Mouse (Mus musculus) layer of hippocampus, adult 11-12 months (tissue): ENCODE data around the gene Mt3.

ENCODE experiments used
- DNase-seq: peaks from one replicate; pipeline ENCODE4 v3.0.0; 2022; ENCODE audit warnings: low spot score

The Mt3 gene

DNA sequence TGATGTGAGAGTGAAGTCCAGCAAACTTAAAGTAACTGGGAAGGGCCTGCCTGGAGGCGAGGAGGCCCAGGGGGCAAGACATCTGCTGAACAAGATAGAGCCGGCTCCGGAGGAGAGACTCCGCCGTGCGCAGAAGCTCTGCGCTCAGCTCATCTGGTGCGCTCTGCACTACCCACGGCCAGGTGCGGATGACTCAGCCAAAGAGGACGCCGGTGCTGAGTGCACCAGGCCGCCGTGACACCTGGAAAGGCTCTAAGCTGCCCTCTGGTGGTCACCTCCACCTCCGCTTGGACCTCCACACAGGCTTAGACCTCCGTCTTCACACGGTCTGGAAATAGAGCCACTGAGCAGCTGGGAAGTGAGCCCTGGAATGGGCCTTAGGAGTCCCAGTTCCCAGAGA, 34.1 kb downstream of the Mt3 start:
- no peak for DNase-seq

DNA sequence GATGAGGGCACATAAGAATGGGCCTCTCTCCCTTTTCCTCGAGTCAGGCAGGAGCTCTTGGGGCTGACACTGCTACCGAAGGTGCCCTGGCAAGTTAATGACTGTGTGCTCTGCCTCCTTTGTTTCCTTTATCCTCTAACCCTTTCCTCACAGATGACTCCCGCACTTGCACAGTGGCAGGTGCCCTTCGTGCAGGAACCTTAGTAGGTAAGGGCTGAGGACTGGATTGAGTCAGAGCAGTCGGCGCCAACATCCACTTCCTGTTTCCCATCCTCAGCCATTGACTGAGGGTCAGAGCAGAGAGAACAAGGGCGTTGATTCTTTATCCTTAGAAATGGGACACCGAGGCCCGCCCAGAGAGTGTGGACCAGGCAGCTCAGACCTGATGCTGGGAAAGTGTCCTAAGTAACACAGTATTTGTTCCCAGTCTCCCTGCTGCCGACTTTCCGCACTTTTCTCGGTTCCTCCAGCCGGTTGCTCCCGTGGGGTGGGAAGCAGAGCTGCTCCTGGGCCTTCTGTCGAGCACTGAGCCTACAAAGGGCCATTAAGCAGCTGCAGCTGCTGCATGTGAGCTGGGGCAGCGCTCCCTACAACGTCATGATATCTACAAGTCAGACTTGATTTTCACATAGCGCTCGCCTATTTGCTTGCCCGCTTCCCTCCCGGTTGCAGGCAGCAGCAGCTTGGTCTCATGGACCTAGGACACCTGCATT, 35.0 kb downstream of the Mt3 start:
- DNase-seq, result no peak

DNA sequence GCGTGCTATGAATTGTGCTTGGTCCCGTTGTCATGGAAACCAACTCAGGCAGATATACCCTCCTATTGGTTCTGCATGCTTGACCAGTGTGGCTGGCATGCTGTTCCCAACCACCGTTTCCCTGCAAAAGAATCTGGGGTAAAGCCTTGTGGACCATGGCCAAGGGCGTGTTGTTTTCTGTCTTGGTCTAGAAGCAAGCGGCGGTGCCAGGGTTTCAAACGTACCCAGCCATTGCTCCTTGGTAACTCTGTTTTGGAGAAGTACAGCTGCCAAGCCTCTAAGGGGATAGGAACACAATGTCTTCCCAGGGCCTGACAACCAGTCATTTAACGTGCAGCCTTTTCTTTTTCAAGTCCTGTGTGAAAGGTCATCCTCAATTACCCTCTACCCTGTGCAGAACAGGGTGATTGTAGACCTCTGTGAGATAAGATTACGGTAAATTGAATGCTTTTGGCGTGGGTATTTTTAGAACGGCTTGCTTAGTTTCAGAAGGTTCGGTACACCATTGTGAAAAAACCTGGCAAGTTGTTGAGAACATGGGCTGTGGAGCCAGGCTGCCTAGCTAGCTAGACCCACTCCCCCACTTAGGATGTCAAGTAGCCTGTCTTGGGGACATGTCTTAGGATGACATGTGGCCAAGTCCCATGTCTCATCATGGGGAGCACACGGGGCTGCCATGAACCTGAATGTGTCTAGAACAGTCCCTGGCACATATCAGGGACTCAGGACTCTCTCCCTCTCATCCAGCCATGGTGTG, 37.0 kb downstream of the Mt3 start:
- peak; percentile 82 for DNase-seq

DNA sequence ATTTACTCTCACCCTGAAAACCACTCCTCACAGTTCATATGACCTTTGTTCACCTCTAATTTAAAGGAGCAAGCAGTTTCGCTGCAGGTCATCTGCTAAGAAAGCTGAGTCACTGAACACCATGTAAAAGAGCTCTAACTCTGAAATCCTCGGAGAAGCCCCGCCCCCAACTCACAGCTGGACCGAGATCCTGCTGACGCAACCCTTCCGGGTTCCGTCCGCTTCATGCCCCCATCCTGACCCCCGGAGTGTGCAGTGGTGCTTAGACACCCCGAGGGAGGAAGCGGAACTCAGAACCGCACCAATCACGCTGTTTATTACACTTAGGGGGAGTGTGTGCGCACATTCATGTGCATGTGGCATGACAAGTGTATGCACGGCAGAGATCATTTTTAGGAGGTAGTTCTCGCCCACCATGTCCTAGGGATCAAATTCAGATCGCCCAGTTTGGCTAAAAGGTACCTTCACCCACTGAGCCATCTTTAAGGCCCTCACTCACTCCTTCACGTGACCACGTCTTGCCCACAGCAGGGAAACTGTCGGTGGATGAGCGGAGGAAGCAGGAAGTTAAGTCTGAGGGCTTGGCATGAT, 38.8 kb downstream of the Mt3 start:
- DNase-seq, result peak; percentile 54

DNA sequence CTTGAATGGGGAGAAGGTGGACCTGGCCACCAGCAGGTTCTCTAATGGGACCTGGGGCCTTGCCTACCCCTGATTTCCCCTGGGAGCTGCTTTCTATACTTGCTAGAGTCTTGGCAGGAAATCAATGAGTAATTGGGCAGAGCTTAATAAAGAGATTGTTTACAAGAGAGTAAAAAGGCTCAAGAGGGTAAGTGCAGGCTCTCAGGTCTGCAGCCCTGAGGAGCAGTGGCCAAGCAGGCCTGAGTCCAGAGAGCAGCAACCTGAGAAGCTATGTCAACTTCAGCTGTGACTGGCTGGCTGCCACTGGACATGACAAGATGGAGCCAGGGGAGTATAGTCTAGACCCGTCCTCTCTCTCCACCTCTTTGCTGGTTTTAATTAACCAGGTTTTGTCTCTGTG, 40.5 kb downstream of the Mt3 start:
- no peak for DNase-seq

DNA sequence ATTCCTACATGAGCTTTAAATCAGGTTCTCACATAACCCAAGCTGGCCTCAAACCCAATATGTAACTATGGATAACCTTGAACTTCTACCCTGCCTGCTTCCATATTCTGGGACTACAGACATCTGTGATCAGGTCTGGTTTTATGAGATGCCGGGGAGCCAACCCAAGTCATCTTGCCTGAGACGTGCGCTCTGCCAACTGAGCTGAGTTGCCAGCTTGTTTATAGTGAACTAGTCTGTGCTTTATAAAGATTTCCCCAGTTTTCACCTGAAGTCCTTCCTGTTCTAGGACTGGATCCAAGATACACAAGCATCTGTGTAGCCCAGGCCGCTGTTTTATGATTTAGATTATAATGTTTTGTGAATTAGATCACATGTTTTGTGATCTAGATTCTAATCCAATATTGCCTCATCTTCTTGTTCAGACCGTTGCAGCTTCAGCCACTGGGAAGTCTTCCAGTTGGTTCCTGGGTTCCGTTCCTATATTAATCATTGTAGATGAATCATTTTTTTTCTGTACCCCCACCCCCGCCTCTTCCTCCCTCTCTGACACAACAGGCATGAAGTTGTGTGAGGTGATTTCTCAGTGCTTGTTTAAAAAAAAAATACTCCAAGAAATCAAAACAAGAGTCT, 42.3 kb downstream of the Mt3 start:
- DNase-seq, result peak; percentile 49

DNA sequence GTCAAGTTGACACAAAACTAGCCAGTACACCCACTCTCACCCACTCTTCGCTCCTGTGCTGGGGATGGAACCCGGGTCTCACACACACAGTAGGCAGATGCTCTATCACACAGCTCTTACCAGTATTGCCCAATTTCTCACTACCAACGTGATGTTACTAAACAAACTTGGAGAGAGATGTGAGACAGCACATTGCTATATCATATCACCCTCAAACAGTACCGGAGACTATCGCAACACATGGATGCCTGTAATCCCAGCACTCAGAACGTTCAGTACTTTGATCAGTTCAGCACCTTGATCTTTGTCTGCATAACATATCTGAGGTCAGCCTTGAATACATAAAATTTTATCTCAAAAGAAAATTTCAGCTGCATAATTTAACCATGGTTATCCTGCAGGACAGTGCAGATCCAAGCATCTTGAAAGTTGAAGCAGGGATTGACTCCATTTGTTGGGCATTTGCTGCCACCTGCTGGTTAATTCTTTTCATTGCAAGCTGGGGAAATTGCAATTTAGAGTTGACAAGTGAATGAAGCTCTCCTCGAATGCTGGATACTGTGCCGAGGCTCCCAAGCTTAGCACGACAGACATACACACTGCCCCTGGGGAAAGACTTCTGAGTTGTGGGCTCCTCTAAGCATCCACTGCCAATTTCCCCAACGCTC, 46.9 kb downstream of the Mt3 start:
- peak; percentile 83 for DNase-seq
